Mouse (Mus musculus): ENCODE measurements at regions not wholly inside any gene's neighbourhood (a gene's known extent, or its start where the extent isn't known, plus 50 kb on each side); places are given as distances from the start of the nearest gene placed in this dataset.
A peak's percentile ranks its signal among the peaks of the same experiment; 100 is the strongest.

DNA sequence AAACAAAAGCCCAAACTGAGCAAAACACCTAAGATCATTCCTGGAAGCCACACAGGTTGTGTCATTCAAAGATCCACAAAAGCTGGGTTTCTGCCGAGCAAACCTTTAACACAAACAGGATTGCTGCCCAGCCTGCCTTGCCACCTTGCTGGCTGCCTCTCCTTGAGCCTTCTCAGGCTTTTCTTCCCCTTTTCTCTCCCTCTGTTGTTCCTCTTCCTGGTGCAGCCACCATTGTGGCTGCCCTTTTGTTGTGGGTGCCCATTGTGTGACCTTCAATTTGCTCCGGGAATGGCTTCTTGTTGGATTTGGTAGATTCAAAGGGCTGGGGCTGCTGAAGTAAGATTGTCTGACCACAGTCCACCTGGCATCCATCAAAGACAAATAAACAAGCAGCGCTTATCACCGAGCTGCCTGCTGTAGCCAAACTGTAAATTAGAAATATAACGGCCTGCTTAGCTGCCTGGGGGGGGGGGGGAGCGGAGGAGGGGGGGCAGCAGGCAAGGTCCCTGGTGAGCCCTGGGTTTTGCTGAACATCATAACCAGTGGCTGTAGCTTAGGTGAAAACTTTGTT lies 169.8 kb downstream of the Kit start:
- Histone ChIP-seq H3K27ac (no peak overlapping the region), H3K4me3 (replicated peaks) (no peak overlapping the region), H3K9me3 (replicated peaks) (no peaks in the 10 kb centered on the region), H3K4me2 (no peak overlapping the region), H3K36me3 (no peaks in the 10 kb centered on the region), H3K27me3 (no peaks in the 10 kb centered on the region), H3K9ac (no peak overlapping the region), H3K4me1 (peaks cover 8% of the 10 kb centered on the region)
- WGBS, result 36% methylated on average over 6 of the region's 6 CpGs
- ATAC-seq (replicated peaks; ENCODE audit: low FRiP score), result no peak

DNA sequence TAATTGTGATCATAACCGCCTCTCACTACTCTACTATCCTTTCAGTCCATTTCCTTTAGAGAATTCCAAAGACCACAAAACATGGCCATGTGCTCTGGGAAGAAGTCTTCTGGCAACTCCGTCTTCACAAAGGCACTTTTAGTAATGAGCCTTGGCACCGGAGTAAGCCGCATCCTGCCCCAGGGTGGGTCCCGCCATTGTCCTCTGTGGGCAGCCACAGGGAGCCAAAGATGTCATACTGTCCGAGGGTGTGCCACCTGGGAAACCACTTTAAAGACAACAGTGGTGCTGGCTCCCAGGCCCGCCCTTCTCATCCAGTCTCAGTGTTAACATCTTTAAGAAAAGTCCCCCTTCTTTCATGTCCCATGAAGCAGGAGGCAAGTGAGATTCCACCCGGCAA lies 164.6 kb downstream of the Kit start:
- Histone ChIP-seq H3K4me3 (replicated peaks) (no peak overlapping the region), H3K9ac (no peak overlapping the region), H3K9me3 (replicated peaks) (no peaks in the 10 kb centered on the region; the same call in 1 of the 2 replicates), H3K36me3 (no peaks in the 10 kb centered on the region), H3K4me2 (no peak overlapping the region), H3K4me1 (0 out of 2 replicates have a peak, but pooled peaks cover under 1% of the 10 kb centered on the region), H3K27me3 (no peaks in the 10 kb centered on the region), H3K27ac (no peak overlapping the region)
- 74% methylated on average over 8 of the region's 8 CpGs for WGBS
- ATAC-seq (replicated peaks; ENCODE audit: low FRiP score), result no peak

DNA sequence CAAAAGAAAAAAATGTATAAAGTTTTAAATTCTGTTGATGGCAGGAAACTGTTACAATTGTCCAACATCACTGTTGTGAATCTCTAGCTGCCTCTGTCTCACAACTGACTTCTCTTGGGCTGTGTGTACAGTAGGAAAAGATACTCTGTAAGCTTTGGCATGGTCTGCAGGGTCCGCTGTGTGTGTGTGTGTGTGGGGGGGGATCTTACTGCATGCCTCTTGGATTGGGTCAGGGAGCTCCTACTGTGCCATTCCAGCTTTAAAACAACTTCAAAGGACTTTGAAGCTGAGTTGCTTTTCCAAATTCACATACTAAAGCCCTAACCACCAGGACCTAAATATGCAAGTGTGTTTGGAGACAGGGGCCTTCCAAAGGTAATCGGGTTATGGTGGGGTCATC lies 163.7 kb downstream of the Kit start:
- WGBS, result 59% methylated on average over 2 of the region's 2 CpGs
- Histone ChIP-seq H3K4me3 (replicated peaks) (no peak overlapping the region), H3K4me1 (no peaks in the 10 kb centered on the region), H3K4me2 (no peak overlapping the region), H3K9ac (no peak overlapping the region), H3K27ac (no peak overlapping the region), H3K36me3 (no peaks in the 10 kb centered on the region), H3K27me3 (no peaks in the 10 kb centered on the region), H3K9me3 (replicated peaks) (no peaks in the 10 kb centered on the region; the same call in 1 of the 2 replicates)
- ATAC-seq (replicated peaks; ENCODE audit: low FRiP score), result no peak

GRCm38 (mm10) chr5:75737752-75738151 lies 163.0 kb downstream of the Kit start:
- Histone ChIP-seq H3K36me3 (no peaks in the 10 kb centered on the region), H3K27ac (no peak overlapping the region), H3K27me3 (no peaks in the 10 kb centered on the region), H3K4me2 (no peak overlapping the region), H3K9me3 (replicated peaks) (no peaks in the 10 kb centered on the region; the same call in 1 of the 2 replicates), H3K4me1 (no peaks in the 10 kb centered on the region), H3K4me3 (replicated peaks) (no peak overlapping the region), H3K9ac (no peak overlapping the region)
- no peak for ATAC-seq (replicated peaks; ENCODE audit: low FRiP score)
- 87% methylated on average over 7 of the region's 7 CpGs for WGBS

- no peaks in the 10 kb centered on the region for H3K27me3 ChIP-seq
- no peak overlapping the region for H3K4me3 ChIP-seq (replicated peaks)
- no peak overlapping the region for H3K4me2 ChIP-seq
- H3K36me3 ChIP-seq, result no peaks in the 10 kb centered on the region
- H3K9ac ChIP-seq, result no peak overlapping the region
- no peaks in the 10 kb centered on the region for H3K4me1 ChIP-seq
- H3K9me3 ChIP-seq (replicated peaks), result no peaks in the 10 kb centered on the region; the same call in 1 of the 2 replicates
- no peak for ATAC-seq (replicated peaks; ENCODE audit: low FRiP score)
- H3K27ac ChIP-seq, result no peak overlapping the region
Measured at GRCm38 (mm10) chr5:75736318-75736717, 161.6 kb downstream of the Kit start.

DNA sequence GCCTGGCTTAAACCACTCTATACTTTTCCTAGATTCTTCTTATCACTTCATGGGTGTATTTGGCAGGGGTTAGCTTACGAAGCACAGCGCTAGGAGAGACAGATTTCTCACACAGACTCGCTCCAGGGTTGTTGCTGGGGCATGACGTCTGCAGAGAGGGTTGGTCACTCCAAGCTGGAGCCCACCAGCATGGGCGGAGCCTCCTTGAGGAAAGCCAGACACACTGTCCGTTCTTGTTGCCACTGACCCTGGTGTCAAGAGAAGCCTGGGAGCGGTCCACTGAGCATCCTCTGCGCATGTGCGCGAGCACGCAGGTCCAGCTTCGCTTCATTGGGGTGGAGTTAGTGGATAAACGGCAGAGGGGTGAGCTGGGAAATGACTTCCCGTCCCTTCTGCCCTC lies 159.8 kb downstream of the Kit start:
- no peak overlapping the region for H3K4me2 ChIP-seq
- H3K9me3 ChIP-seq (replicated peaks), result no peaks in the 10 kb centered on the region; the same call in 1 of the 2 replicates
- no peak overlapping the region for H3K4me3 ChIP-seq (replicated peaks)
- H3K27ac ChIP-seq, result no peak overlapping the region
- WGBS, result 87% methylated on average over 14 of the region's 14 CpGs
- no peak for ATAC-seq (replicated peaks; ENCODE audit: low FRiP score)
- H3K36me3 ChIP-seq, result no peaks in the 10 kb centered on the region
- H3K27me3 ChIP-seq, result no peaks in the 10 kb centered on the region
- H3K9ac ChIP-seq, result no peak overlapping the region
- no peaks in the 10 kb centered on the region for H3K4me1 ChIP-seq

DNA sequence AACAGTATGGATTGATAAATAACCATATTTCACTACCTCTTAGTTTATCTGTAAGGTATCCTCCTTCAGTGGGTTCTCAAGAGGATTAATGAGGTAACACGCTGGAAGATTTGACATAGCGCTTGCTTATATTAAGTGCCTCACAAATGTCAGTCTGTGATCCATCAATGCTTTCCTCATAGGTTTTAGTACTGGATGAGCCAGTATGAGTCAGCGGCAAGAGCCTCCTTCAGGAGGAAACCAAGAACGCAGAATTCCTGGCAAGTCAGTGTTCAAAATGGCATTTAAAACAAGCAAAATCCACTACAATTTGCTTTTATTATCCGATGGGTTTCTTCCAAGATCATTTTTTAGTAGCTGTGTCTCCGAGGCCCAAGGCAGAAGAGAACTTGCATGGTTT lies 159.3 kb downstream of the Kit start:
- Histone ChIP-seq H3K27me3 (no peaks in the 10 kb centered on the region), H3K4me1 (no peaks in the 10 kb centered on the region), H3K9ac (no peak overlapping the region), H3K36me3 (no peaks in the 10 kb centered on the region), H3K27ac (no peak overlapping the region), H3K9me3 (replicated peaks) (no peaks in the 10 kb centered on the region; the same call in 1 of the 2 replicates), H3K4me3 (replicated peaks) (no peak overlapping the region), H3K4me2 (no peak overlapping the region)
- 93% methylated on average over 6 of the region's 6 CpGs for WGBS
- no peak for ATAC-seq (replicated peaks; ENCODE audit: low FRiP score)

- WGBS, result 79% methylated on average over 4 of the region's 4 CpGs
- Histone ChIP-seq H3K4me3 (replicated peaks) (no peak overlapping the region), H3K4me1 (no peaks in the 10 kb centered on the region), H3K27me3 (no peaks in the 10 kb centered on the region), H3K9ac (no peak overlapping the region), H3K27ac (no peak overlapping the region), H3K36me3 (no peaks in the 10 kb centered on the region), H3K4me2 (no peak overlapping the region), H3K9me3 (replicated peaks) (no peaks in the 10 kb centered on the region; the same call in 1 of the 2 replicates)
- no peak for ATAC-seq (replicated peaks; ENCODE audit: low FRiP score)
Measured at GRCm38 (mm10) chr5:75731236-75731635, 156.5 kb downstream of the Kit start.

DNA sequence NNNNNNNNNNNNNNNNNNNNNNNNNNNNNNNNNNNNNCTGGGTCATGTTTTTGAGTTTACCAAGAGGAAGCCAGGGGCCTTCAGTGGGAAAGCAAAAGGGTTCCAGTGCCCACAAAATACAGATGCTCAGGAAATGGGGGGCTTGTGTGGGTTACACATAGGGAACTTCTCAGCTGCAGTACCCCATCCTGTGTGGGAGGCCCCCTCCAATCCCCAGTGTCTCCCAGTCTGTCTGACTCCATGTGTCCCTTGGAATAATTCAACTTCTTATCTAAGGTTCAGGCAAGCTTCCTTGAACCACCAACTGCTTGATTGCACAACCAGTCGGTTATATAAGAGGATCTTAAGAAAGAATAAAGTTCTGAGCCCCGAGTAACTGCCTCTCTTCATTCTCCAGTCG lies 156.0 kb downstream of the Kit start:
- no peak for ATAC-seq (replicated peaks; ENCODE audit: low FRiP score)
- Histone ChIP-seq H3K27me3 (no peaks in the 10 kb centered on the region), H3K36me3 (no peaks in the 10 kb centered on the region), H3K9ac (no peak overlapping the region), H3K27ac (no peak overlapping the region), H3K4me3 (replicated peaks) (no peak overlapping the region), H3K4me2 (no peak overlapping the region), H3K9me3 (replicated peaks) (no peaks in the 10 kb centered on the region), H3K4me1 (no peaks in the 10 kb centered on the region)
- 70% methylated on average over 3 of the region's 3 CpGs for WGBS

GRCm38 (mm10) chr5:75721291-75721690 lies 146.6 kb downstream of the Kit start:
- ATAC-seq (replicated peaks; ENCODE audit: low FRiP score), result no peak
- no peak overlapping the region for H3K9ac ChIP-seq
- H3K4me2 ChIP-seq, result no peak overlapping the region
- WGBS, result 83% methylated on average over 2 of the region's 2 CpGs
- no peaks in the 10 kb centered on the region for H3K27me3 ChIP-seq
- no peaks in the 10 kb centered on the region for H3K36me3 ChIP-seq
- no peaks in the 10 kb centered on the region for H3K9me3 ChIP-seq (replicated peaks)
- no peak overlapping the region for H3K27ac ChIP-seq
- no peak overlapping the region for H3K4me3 ChIP-seq (replicated peaks)
- peaks cover 14% of the 10 kb centered on the region for H3K4me1 ChIP-seq

GRCm38 (mm10) chr5:75720091-75720940 lies 145.6 kb downstream of the Kit start:
- ATAC-seq (replicated peaks; ENCODE audit: low FRiP score), result no peak
- WGBS, result 68% methylated on average over 15 of the region's 15 CpGs
- no peak overlapping the region for H3K4me2 ChIP-seq

DNA sequence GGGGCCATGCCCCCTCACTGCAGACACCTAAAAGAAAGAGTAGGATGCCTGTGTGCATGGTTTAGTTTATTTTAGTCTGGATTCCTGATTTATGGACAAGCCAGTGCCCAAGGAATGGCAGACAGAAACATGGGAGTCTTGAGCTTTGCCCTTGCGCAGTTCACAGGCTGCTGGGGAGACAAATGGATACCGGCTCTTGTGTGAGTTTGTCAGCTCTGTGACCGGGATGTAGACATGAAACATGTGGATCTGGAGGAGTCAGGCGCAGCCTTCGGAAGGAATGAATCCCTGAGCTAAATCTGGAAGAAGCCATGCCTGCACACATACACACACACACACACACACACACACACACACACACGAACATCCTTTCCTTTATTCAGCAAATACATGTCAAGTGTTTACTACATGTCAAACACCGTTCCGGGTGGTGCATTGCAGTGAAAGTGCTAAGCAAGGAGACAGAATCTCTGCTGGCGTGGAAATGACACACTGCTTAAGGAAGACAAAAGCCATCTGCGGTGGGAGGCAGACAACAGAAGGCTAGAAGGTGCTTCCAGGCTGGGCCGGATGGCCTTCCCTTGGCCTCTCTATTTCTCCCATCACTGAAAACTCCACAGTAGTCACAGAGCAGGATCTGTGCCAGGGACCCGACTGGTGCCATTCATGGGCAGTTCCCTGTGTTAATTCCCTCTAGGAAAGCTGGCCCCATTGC lies 144.0 kb downstream of the Kit start:
- H3K27me3 ChIP-seq, result no peaks in the 10 kb centered on the region
- peak overlapping the region; percentile 18; the same call in 1 of the 2 replicates for H3K27ac ChIP-seq
- peaks cover 14% of the 10 kb centered on the region for H3K4me1 ChIP-seq
- no peaks in the 10 kb centered on the region for H3K9me3 ChIP-seq (replicated peaks)
- H3K4me2 ChIP-seq, result no peak overlapping the region
- no peak overlapping the region for H3K4me3 ChIP-seq (replicated peaks)
- H3K9ac ChIP-seq, result no peak overlapping the region
- ATAC-seq (replicated peaks; ENCODE audit: low FRiP score), result peak; percentile 80
- H3K36me3 ChIP-seq, result no peaks in the 10 kb centered on the region
- 25% methylated on average over 12 of the region's 12 CpGs for WGBS

More at GRCm38 (mm10) chr5:75720091-75720940, 145.6 kb downstream of the Kit start:
- Histone ChIP-seq H3K9ac (no peak overlapping the region), H3K27ac (no peak overlapping the region), H3K27me3 (no peaks in the 10 kb centered on the region), H3K4me3 (replicated peaks) (no peak overlapping the region), H3K9me3 (replicated peaks) (no peaks in the 10 kb centered on the region), H3K36me3 (no peaks in the 10 kb centered on the region), H3K4me1 (peaks cover 14% of the 10 kb centered on the region)

All from kidney, embryonic 15.5 days (tissue).